Mouse (Mus musculus) Patski (cell line): ENCODE results near the gene Lrmda. TPM values are rescaled to one million over a fixed set of nuclear protein-coding genes. Genes with fewer than 3 reads are reported as not detected.

Source experiments
- ATAC-seq: fragments of 100-300 bp; one replicate; pipeline ENCODE4 v1.8.0; 2021
- CTCF ChIA-PET: fragments of 350-600 bp; sonication (Branson Sonifier 250); formaldehyde crosslinking; loops from one replicate; lab custom pipeline; 2022; ENCODE audit warnings: inconsistent platforms; lab: Charles Lee
- POLR2A ChIA-PET: fragments of 350-600 bp; sonication (Branson Sonifier 250); formaldehyde crosslinking; loops from one replicate; lab custom pipeline; 2022; ENCODE audit warnings: antibody characterized with exemption, inconsistent platforms; lab: Charles Lee
- DNase-seq: peaks from one replicate; pipeline ENCODE4 v3.0.0-alpha.2; 2011; ENCODE audit warnings: low read depth, low spot score
- H3K27me3 ChIP-seq: fragments of 371-371 bp; one replicate; pipeline ENCODE4 v1.5.1; 2021
- CTCF ChIP-seq: fragments of 100-300 bp; IDR thresholded peaks from one replicate; pipeline ENCODE4 v1.5.1; 2021
- in situ Hi-C: fragments of 300-500 bp; cut with MboI; formaldehyde crosslinking; loops from 3 replicates; pipeline ENCODE4 v1.11.1; 2018; ENCODE audit warnings: low pct_unique_long_range_greater_than_20kb, mixed read lengths
- polyA plus RNA-seq: library from polyadenylated mRNA; unstranded; gene quantifications from one replicate; pipeline ENCODE4 v1.2.3, GENCODE M21; 2021

The Lrmda gene
- polyA plus RNA-seq, 1 experiment from 2014 or later = 0.26 TPM

DNA sequence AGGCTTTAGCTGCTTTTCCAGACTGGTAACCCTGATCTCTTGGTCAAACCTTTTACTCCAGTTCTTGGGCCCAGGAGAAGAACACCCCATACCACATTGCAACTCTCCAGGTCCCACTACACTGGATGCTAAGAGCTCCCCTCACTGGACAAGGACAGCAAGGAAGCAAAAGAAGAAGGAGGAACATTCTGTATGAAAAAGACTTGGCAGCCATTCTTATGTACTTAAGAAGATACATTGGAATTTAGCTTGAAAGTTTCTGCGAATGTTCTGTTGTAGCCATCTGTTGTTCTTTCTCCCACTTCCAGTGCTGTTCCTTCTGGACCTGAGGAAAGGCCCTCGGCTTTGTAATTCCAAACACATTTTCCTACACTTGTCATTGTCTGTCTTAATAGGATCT lies 160.2 kb downstream of the Lrmda start:
- ChIA-PET CTCF (interaction anchor here (1.2 kb wide), 1 partner anchor 33 kb away, joined by 3 read pairs; no protein-coding TSS in a partner anchor), POLR2A (interaction anchor here (0.6 kb wide), 2 partner anchors 132 to 1570 kb away, joined by 3 read pairs; no protein-coding TSS in a partner anchor)
- DNase-seq (no peak), ATAC-seq (no peak)
- peak; percentile 24 for TF ChIP-seq CTCF
- H3K27me3 ChIP-seq = no peaks in the 10 kb centered on the region
- in situ Hi-C loops = no loop called here

GRCm38 (mm10) chr14:22181508-22181907 lies 162.0 kb downstream of the Lrmda start:
- no peaks in the 10 kb centered on the region for H3K27me3 ChIP-seq
- TF ChIP-seq CTCF = no peak
- DNase-seq (no peak), ATAC-seq (no peak)
- ChIA-PET CTCF (no interaction called here), POLR2A (no interaction called here)
- in situ Hi-C loops = no loop called here

DNA sequence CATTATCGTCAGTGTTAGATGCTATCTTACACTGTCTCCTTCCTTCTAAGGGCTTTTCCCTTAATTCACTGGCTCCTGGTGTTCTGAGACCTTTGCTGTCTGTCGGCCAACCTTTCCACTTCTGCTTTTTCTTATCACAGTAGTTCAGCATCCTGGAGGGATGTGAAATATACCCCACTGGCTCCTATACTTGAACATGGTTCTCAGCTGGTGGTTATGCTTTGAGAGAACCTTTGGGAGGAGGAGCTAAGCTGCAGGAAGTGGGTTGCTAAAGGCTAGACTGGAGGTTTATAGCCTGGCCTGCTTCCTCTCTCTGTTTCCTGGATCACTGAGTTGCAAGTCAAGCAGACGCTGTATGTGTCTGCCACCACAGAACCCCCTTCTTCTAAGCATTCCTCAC lies 163.7 kb downstream of the Lrmda start:
- no peak for TF ChIP-seq CTCF
- no peak for DNase-seq
- POLR2A ChIA-PET = no interaction called here
- CTCF ChIA-PET = no interaction called here
- in situ Hi-C loops = no loop called here
- no peaks in the 10 kb centered on the region for H3K27me3 ChIP-seq
- ATAC-seq = no peak

GRCm38 (mm10) chr14:22185452-22185851 lies 165.9 kb downstream of the Lrmda start:
- DNase-seq (no peak), ATAC-seq (no peak)
- POLR2A ChIA-PET = no interaction called here
- no peak for TF ChIP-seq CTCF
- CTCF ChIA-PET = no interaction called here
- in situ Hi-C loops = no loop called here
- no peaks in the 10 kb centered on the region for H3K27me3 ChIP-seq

GRCm38 (mm10) chr14:22190111-22190510 lies 170.6 kb downstream of the Lrmda start:
- in situ Hi-C loops = no loop called here
- no peak for DNase-seq
- no peak for TF ChIP-seq CTCF
- no peaks in the 10 kb centered on the region for H3K27me3 ChIP-seq
- ATAC-seq = no peak
- CTCF ChIA-PET = no interaction called here
- POLR2A ChIA-PET = no interaction called here

GRCm38 (mm10) chr14:22192185-22192584 lies 172.7 kb downstream of the Lrmda start:
- CTCF ChIA-PET = no interaction called here
- ATAC-seq = no peak
- no peaks in the 10 kb centered on the region for H3K27me3 ChIP-seq
- TF ChIP-seq CTCF = no peak
- DNase-seq = no peak
- POLR2A ChIA-PET = no interaction called here
- in situ Hi-C loops = no loop called here

- in situ Hi-C loops = no loop called here
- ATAC-seq (no peak), DNase-seq (no peak)
- no peaks in the 10 kb centered on the region for H3K27me3 ChIP-seq
- no peak for TF ChIP-seq CTCF
- ChIA-PET POLR2A (no interaction called here), CTCF (no interaction called here)
Measured at GRCm38 (mm10) chr14:22198021-22198420, 178.5 kb downstream of the Lrmda start.

- H3K27me3 ChIP-seq = no peaks in the 10 kb centered on the region
- CTCF ChIA-PET = no interaction called here
- ATAC-seq = no peak
- POLR2A ChIA-PET = interaction anchor here (0.6 kb wide), 1 partner anchor 149 kb away, joined by 4 read pairs; no protein-coding TSS in a partner anchor
- in situ Hi-C loops = no loop called here
- no peak for DNase-seq
- TF ChIP-seq CTCF = no peak
Measured at GRCm38 (mm10) chr14:22198641-22199425, 179.3 kb downstream of the Lrmda start.

GRCm38 (mm10) chr14:22201667-22202066 lies 182.2 kb downstream of the Lrmda start:
- POLR2A ChIA-PET = no interaction called here
- ATAC-seq (no peak), DNase-seq (no peak)
- TF ChIP-seq CTCF = no peak
- in situ Hi-C loops = no loop called here
- CTCF ChIA-PET = no interaction called here
- H3K27me3 ChIP-seq = no peaks in the 10 kb centered on the region

- H3K27me3 ChIP-seq = no peaks in the 10 kb centered on the region
- no peak for ATAC-seq
- in situ Hi-C loops = no loop called here
- POLR2A ChIA-PET = no interaction called here
- DNase-seq = no peak
- CTCF ChIA-PET = interaction anchor here (2.1 kb wide), 1 partner anchor 17 kb away, joined by 5 read pairs; no protein-coding TSS in a partner anchor
- no peak for TF ChIP-seq CTCF
Measured at GRCm38 (mm10) chr14:22210601-22211000, 191.1 kb downstream of the Lrmda start.

GRCm38 (mm10) chr14:22218183-22218582 lies 198.7 kb downstream of the Lrmda start:
- in situ Hi-C loops = no loop called here
- H3K27me3 ChIP-seq = no peaks in the 10 kb centered on the region
- TF ChIP-seq CTCF = no peak
- ChIA-PET POLR2A (no interaction called here), CTCF (no interaction called here)
- ATAC-seq = no peak
- no peak for DNase-seq
